Mouse (Mus musculus) naive thymus-derived CD4-positive, alpha-beta T cell, adult 2 months (primary cell): ENCODE results near the gene Abcg8.

Experiments used
- DNase-seq: peaks from one replicate; pipeline ENCODE4 v3.0.0-alpha.2; 2011; ENCODE audit warnings: low read depth

Abcg8 gene

GRCm38 (mm10) chr17:84713563-84714164 is 37.6 kb downstream of the Abcg8 start:
- DNase-seq = no peak

- DNase-seq = no peak
Measured at GRCm38 (mm10) chr17:84714930-84715329, 38.8 kb downstream of the Abcg8 start.

DNA sequence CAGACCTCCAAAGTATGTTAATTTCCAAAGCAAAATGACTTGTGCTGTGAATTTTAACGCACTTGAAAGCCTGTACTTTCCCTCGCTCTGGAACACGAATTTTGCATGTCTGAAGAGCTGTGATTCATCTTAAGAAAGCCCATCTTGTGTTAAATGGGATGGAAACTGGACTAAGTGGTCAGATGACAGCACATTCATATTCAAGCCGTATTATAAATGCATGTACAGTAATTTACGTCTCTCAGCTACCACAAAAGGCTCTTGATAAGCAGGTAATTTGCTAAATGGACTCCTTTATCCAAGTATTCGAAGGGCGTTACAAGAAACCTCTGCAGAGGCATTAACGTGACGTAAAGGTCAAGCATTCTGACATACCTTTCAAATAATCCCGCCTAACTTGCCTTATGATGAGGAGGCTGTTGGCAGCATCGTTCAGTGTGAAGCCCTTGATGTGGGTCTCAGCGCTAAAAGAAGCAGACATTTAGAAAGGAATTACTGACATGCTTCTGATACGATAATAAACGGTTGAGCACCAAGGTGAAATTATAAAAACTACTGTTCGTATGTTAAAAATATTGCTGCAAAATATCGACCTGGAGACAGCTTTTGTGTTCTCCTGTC is 40.3 kb downstream of the Abcg8 start:
- DNase-seq = no peak

GRCm38 (mm10) chr17:84717416-84717815 is 41.3 kb downstream of the Abcg8 start:
- DNase-seq = no peak

GRCm38 (mm10) chr17:84719105-84719504 is 43.0 kb downstream of the Abcg8 start:
- DNase-seq = no peak

DNA sequence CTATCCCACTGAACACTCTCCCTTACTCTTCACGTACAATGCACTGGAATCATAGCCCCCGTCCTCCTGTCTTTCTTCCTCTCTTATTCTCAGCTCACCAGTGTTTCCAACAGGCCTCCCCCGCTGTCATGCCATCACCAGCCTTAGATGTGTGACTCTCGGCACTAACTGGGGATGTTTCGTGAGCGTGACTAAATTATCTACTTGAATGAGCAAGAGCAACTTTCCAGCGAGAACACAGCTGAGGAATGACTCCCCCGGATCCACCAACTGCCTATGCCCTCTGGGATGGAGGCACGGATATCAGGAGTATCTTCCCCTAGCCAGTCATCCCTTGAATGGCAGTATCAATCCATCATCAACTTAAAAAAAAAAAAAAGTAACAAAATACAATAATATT is 47.9 kb downstream of the Abcg8 start:
- no peak for DNase-seq

DNA sequence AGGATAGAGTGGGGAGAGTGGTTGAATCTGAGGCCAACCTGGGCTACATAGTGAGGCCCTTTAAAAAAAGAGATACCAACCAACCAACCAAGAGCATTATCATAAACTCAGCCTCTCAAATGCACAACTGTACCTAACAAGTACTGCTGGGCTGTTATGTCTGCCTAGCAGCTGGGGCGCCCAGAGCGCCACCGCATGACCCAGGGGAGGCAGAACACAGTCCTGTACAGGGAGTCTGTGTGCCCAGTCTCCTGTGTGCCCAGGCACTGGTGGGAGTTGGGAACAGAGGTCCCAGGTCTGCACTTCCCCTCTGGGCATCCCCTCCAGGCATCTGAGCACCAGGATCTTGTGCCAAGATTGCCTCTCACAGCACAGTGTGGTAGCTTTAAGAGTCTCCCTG is 49.1 kb downstream of the Abcg8 start:
- no peak for DNase-seq

DNA sequence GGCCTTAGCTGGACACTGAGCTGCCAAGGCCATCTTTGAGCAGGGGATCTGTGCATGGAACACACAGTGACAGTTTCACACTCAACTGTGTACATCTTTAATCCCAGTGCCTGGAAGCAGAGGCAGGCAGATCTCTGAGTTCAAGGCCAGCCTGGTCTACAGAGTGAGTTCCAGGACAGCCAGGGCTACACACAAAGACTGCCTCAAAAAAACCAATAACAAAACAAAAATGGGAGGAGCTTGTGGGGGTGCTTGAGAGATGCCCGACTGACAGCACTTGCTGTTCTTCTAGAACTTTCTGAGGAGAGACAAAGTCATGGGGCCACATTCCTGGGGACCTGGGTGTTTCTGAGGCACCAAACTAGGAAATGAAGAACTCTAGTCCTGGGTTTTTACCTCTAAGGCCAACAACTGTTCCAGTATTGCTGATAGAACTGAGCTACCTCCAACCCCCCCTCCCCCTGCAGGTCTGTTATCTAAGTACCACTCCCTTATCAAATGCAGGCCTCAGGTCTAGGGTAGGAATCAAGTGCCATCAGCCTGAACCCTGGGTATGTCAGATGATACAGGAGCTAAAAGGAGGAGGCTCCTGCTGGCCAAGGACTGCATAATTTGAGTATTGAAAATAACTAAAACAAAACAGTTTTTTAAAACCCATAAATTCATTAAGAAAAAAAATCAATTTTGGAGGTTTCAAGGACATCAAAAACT is 52.3 kb downstream of the Abcg8 start:
- DNase-seq = no peak

GRCm38 (mm10) chr17:84729140-84729539 is 53.0 kb downstream of the Abcg8 start:
- DNase-seq = no peak

- no peak for DNase-seq
Measured at GRCm38 (mm10) chr17:84731361-84731760, 55.3 kb downstream of the Abcg8 start.

DNA sequence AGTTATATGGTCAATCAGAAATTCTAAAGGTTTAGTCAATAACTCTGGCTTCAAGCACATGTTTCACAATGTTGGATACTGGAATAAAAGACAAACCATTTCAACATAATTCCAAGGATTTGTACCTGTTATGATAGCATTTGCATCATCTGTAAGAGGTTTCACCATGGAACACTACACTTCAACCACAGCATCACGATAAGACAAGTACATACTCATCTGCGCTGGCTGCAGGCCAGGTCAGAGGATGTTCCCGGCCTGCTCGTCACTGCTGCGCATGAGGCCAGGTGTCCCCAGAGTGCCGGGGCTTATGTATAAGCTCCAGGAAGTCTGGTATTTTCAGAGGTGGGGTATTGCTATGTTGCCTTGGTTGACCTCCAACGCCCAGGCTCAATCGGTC is 56.5 kb downstream of the Abcg8 start:
- no peak for DNase-seq

GRCm38 (mm10) chr17:84736719-84737118 is 60.6 kb downstream of the Abcg8 start:
- no peak for DNase-seq

GRCm38 (mm10) chr17:84738073-84738797 is 62.1 kb downstream of the Abcg8 start:
- DNase-seq = no peak

DNA sequence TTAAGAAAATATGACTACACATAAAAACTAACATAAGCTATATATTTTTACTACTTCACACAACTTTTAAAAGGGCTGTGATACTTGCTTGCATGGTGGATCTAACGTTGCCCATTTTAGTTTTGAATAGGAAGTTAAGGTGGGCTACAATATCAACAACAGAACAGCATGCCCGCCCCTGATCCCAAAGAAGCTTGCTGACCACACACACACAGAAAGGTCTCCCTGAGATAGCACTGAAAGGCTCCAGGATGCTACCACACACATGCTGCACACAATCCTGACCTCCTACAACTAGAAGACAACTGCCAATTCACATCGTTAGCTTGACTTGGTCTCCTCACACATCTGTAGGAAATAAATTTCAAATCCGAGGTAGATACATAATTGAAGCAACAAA is 68.2 kb downstream of the Abcg8 start:
- no peak for DNase-seq

GRCm38 (mm10) chr17:84745001-84745400 is 68.9 kb downstream of the Abcg8 start:
- DNase-seq = no peak

- no peak for DNase-seq
Measured at GRCm38 (mm10) chr17:84747212-84747611, 71.1 kb downstream of the Abcg8 start.

DNA sequence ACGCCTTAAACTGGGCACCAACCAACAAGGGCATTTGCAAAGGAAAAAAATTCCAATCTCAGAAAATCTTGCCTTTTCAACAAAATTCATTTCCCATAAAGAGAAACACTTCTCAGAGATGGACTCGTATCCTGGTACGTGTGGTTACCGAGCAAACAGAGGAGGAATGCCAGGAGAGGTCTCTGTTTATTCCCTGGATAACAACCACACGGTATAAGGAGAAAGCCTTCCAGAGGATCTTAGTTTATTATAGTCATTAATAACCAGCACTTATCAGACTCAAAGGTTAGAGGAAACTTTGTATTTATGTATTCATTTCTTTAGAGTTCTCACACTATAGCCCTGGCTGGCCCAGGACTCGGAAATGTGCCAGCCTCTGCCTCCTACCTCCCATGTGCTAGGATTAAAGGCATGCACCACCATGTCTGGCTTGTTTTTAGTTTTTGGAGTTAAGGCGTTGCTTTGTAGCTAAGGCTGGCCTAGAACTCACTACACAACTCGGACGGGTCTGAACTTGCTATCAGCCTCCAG is 72.1 kb downstream of the Abcg8 start:
- no peak for DNase-seq

- DNase-seq = no peak
Measured at GRCm38 (mm10) chr17:84749297-84749696, 73.2 kb downstream of the Abcg8 start.
